Mouse (Mus musculus): ENCODE data around the gene Trim54. TPM values are rescaled to one million over a fixed set of nuclear protein-coding genes. Genes with fewer than 3 reads are reported as not detected.

Gene Trim54
- polyA plus RNA-seq (2015; fragmentation: Nextera tagmentation; extraction: Ambion mirVana) = not detected in 2 replicates

DNA sequence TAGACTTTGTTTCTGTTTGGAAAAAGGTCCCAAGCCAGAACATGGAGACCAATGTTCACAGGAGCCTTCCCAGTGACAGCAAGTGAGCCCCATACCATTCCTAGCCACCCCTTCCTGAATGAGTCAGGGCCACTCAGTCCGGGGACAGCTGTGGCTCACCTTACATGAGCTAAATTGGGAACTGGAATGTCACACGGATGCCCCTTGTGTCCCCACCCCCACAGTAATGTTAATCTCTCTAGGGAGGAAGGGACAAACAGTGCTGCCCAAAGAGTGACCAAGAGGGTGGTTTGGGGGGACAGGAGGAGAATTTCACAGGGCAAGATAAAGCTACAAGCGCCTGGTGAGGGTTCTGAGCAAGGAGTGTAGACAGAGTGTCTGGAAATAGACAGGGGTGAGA lies at the start of gene Trim54:
Gene Trim54 (plus strand): TSS at position 359 of the 400 bp plus-strand sequence.
- no peak within 1 kb of the TSS for H3K4me3 ChIP-seq (replicated peaks)
- ATAC-seq = no peak
- H3K4me1 ChIP-seq (replicated peaks) = no peaks in the 10 kb centered on the region
- no peak within 1 kb of the TSS for H3K27ac ChIP-seq
- no peak within 1 kb of the TSS for H3K4me2 ChIP-seq (replicated peaks)
- H3K9ac ChIP-seq = no peak within 1 kb of the TSS
- H3K9me3 ChIP-seq = no peaks in the 10 kb centered on the region
- H3K36me3 ChIP-seq = no peaks in the 10 kb centered on the region
- peaks cover 9% of the 10 kb centered on the region for H3K27me3 ChIP-seq (replicated peaks)
- WGBS = 29% methylated on average over 3 of the region's 3 CpGs

DNA sequence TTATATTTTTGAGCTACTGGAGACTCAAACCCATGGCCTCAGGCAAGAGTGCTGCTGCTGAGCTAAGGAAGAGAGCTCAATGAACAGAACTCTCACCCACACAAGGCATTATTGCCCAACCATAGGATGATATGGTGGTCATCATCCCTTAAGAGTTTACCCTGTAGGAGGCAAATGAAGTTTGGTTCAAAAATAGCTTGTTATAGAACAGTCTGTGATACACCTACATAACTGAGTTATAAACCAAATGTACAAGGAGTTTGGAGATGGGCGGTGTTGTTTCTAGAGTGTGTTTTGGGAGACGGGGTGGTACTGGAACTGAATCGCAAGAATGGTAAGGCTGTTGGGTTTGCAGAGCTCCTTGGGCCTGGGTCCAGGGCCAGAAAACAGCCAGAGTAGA lies 46.7 kb upstream of the Trim54 start:
- no peak overlapping the region for H3K4me2 ChIP-seq (replicated peaks)
- no peaks in the 10 kb centered on the region for H3K4me1 ChIP-seq (replicated peaks)
- no peak overlapping the region for H3K4me3 ChIP-seq (replicated peaks)
- no peaks in the 10 kb centered on the region for H3K27me3 ChIP-seq (replicated peaks)
- peaks cover 65% of the 10 kb centered on the region for H3K36me3 ChIP-seq
- H3K9me3 ChIP-seq = no peaks in the 10 kb centered on the region
- ATAC-seq = no peak
- H3K27ac ChIP-seq = no peak overlapping the region
- WGBS = 99% methylated on average over 3 of the region's 3 CpGs
- H3K9ac ChIP-seq = no peak overlapping the region

GRCm38 (mm10) chr5:31071059-31071458 lies 45.5 kb upstream of the Trim54 start:
- Histone ChIP-seq H3K4me1 (replicated peaks) (no peaks in the 10 kb centered on the region), H3K9ac (no peak overlapping the region), H3K4me2 (replicated peaks) (no peak overlapping the region), H3K36me3 (peaks cover 75% of the 10 kb centered on the region), H3K27me3 (replicated peaks) (no peaks in the 10 kb centered on the region), H3K4me3 (replicated peaks) (no peak overlapping the region), H3K27ac (no peak overlapping the region), H3K9me3 (no peaks in the 10 kb centered on the region)
- 79% methylated on average over 2 of the region's 2 CpGs for WGBS
- no peak for ATAC-seq

DNA sequence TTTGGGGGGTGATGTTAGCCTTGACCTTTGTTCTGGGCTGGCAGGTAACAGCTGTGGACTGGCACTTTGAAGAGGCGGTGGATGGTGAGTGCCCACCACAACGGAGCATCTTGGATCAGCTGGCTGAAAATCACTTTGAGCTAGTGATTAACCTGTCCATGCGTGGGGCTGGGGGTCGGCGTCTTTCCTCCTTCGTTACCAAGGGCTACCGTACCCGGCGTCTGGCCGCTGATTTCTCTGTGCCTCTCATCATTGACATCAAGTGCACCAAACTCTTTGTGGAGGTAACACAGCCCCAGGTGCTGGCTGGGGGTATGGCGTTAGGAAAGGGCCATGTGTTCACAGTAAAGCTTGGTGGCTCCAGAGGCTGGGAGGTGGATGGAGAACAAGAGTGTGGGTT lies 44.7 kb upstream of the Trim54 start:
- Histone ChIP-seq H3K4me1 (replicated peaks) (no peaks in the 10 kb centered on the region), H3K9ac (no peak overlapping the region), H3K36me3 (peaks cover 74% of the 10 kb centered on the region), H3K27me3 (replicated peaks) (no peaks in the 10 kb centered on the region), H3K4me3 (replicated peaks) (no peak overlapping the region), H3K27ac (no peak overlapping the region), H3K4me2 (replicated peaks) (no peak overlapping the region), H3K9me3 (no peaks in the 10 kb centered on the region)
- no peak for ATAC-seq
- 90% methylated on average over 11 of the region's 11 CpGs for WGBS

DNA sequence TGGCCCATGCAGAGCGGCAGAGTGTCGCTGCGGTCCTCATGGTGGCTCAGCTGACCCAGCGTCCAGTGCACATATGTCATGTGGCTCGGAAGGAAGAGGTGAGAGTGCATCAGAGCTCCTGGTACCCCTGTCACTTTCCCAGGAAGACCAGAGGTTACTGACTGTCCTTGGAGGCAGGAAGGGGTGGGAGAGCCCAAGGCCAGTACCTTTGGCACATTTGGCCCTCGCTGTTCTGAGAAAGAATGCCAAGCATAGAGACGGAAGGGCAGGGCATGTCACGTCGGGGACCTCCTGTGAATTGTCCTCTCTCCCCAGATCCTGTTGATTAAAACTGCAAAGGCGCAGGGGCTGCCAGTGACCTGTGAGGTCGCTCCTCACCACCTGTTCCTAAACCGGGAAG lies 43.3 kb upstream of the Trim54 start:
- Histone ChIP-seq H3K9me3 (no peaks in the 10 kb centered on the region), H3K27me3 (replicated peaks) (no peaks in the 10 kb centered on the region), H3K9ac (no peak overlapping the region), H3K36me3 (peaks cover 79% of the 10 kb centered on the region), H3K4me3 (replicated peaks) (no peak overlapping the region), H3K4me1 (replicated peaks) (no peaks in the 10 kb centered on the region), H3K27ac (no peak overlapping the region), H3K4me2 (replicated peaks) (no peak overlapping the region)
- ATAC-seq = no peak
- WGBS = 91% methylated on average over 12 of the region's 12 CpGs

GRCm38 (mm10) chr5:31076346-31076745 lies 40.2 kb upstream of the Trim54 start:
- Histone ChIP-seq H3K9me3 (no peaks in the 10 kb centered on the region), H3K4me1 (replicated peaks) (no peaks in the 10 kb centered on the region; the same call in 1 of the 2 replicates), H3K36me3 (peaks cover 57% of the 10 kb centered on the region), H3K27me3 (replicated peaks) (no peaks in the 10 kb centered on the region), H3K4me3 (replicated peaks) (no peak overlapping the region), H3K4me2 (replicated peaks) (no peak overlapping the region), H3K27ac (no peak overlapping the region), H3K9ac (no peak overlapping the region)
- ATAC-seq = no peak
- WGBS = 88% methylated on average over 13 of the region's 13 CpGs

- H3K27ac ChIP-seq = no peak overlapping the region
- 73% methylated on average over 13 of the region's 13 CpGs for WGBS
- H3K9ac ChIP-seq = no peak overlapping the region
- no peaks in the 10 kb centered on the region; the same call in 1 of the 2 replicates for H3K4me1 ChIP-seq (replicated peaks)
- no peak overlapping the region for H3K4me2 ChIP-seq (replicated peaks)
- H3K9me3 ChIP-seq = no peaks in the 10 kb centered on the region
- H3K4me3 ChIP-seq (replicated peaks) = no peak overlapping the region
- ATAC-seq = no peak
- H3K27me3 ChIP-seq (replicated peaks) = 0 out of 2 replicates have a peak, but pooled peaks cover 3% of the 10 kb centered on the region
- peaks cover 23% of the 10 kb centered on the region for H3K36me3 ChIP-seq
These were observed 36.3 kb upstream of the Trim54 start for GRCm38 (mm10) chr5:31080059-31080794.

DNA sequence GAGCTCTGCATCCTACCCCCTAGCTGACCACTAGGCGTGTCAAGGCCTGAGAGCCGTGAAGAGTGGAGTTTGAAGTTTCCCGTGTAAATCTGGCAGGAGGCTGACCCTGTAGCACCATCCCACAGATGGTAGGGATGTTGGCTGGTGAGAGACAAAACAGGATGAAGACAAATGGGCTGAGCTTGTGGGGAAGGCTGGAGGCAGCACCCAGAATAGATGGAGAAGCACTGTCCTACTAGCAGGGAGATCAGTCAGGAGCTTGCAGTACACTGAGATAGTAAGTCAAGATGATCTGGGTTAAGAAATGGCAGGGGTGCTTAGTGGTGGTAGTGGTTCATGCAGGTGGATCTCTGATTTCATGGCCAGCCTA lies 35.7 kb upstream of the Trim54 start:
- 61% methylated on average over 3 of the region's 3 CpGs for WGBS
- no peak overlapping the region for H3K4me3 ChIP-seq (replicated peaks)
- H3K36me3 ChIP-seq = peaks cover 20% of the 10 kb centered on the region
- no peak for ATAC-seq
- H3K4me1 ChIP-seq (replicated peaks) = no peaks in the 10 kb centered on the region; the same call in 1 of the 2 replicates
- no peak overlapping the region for H3K9ac ChIP-seq
- no peaks in the 10 kb centered on the region for H3K9me3 ChIP-seq
- no peak overlapping the region for H3K27ac ChIP-seq
- H3K27me3 ChIP-seq (replicated peaks) = 0 out of 2 replicates have a peak, but pooled peaks cover 3% of the 10 kb centered on the region
- no peak overlapping the region for H3K4me2 ChIP-seq (replicated peaks)

GRCm38 (mm10) chr5:31081386-31081785 lies 35.1 kb upstream of the Trim54 start:
- Histone ChIP-seq H3K4me1 (replicated peaks) (no peaks in the 10 kb centered on the region; the same call in 1 of the 2 replicates), H3K9me3 (no peaks in the 10 kb centered on the region), H3K36me3 (peaks cover 16% of the 10 kb centered on the region), H3K9ac (no peak overlapping the region), H3K27ac (no peak overlapping the region), H3K27me3 (replicated peaks) (0 out of 2 replicates have a peak, but pooled peaks cover 3% of the 10 kb centered on the region), H3K4me2 (replicated peaks) (no peak overlapping the region), H3K4me3 (replicated peaks) (no peak overlapping the region)
- 84% methylated on average over 3 of the region's 3 CpGs for WGBS
- no peak for ATAC-seq

DNA sequence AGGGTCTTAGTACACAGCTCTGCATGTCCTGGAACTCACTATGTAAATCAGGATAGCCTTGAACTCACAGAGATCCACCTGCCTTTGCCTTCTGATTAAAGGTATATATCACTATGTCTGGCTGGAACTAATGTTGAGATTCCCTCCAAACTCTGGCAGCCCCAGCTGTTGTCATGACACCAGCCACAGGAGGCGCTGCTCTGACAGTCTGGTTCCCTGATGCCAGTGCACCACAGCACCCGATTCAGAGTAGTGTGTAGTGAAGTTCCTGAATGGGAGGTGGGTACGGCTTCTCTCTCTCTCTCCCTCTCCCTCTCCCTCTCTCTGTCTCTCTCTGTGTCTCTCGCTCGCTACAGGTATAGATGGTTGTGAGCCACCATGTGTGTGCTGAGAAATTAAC lies 34.2 kb upstream of the Trim54 start:
- H3K36me3 ChIP-seq = peaks cover 12% of the 10 kb centered on the region; the same call in 1 of the 2 replicates
- H3K27ac ChIP-seq = no peak overlapping the region
- H3K4me3 ChIP-seq (replicated peaks) = no peak overlapping the region
- H3K9me3 ChIP-seq = no peaks in the 10 kb centered on the region
- no peak for ATAC-seq
- H3K4me2 ChIP-seq (replicated peaks) = no peak overlapping the region
- H3K9ac ChIP-seq = no peak overlapping the region
- H3K27me3 ChIP-seq (replicated peaks) = 0 out of 2 replicates have a peak, but pooled peaks cover 3% of the 10 kb centered on the region
- H3K4me1 ChIP-seq (replicated peaks) = no peaks in the 10 kb centered on the region; the same call in 1 of the 2 replicates
- WGBS = 19% methylated on average over 5 of the region's 5 CpGs

DNA sequence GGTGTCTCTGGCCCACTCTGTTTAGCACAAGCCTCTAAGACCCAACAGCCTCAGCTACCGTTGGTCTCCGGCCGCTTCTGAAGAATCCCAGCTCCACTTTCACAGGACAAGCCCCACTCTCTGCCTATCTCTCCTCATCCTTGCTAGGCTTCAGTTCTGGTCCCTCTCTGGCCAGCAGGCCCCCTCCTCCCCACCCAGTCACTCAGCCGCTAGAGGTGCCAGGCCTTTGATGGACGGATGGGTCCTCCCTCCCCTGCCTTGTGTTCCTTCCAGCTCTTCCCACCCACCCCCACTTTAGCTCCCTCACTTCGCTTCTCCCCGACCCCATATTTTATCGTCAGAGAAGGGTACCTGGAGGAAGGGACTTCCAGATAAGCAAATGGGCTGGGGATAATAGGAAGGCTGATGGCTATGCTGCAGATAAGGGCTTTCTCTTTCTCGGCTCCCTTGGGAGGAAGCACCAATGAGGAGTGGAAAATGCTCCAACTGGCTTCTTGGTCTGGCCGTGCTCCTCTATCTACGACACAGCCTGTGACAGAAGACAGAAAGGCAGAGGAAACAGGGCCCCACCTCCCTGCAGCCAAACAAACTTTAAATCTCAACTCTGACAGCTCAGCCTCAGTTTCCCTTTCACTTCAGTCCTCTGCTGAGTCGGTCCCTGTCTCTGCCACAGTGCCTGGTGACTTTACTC lies 33.4 kb upstream of the Trim54 start:
- no peaks in the 10 kb centered on the region; the same call in 1 of the 2 replicates for H3K4me1 ChIP-seq (replicated peaks)
- H3K27me3 ChIP-seq (replicated peaks) = peaks cover 7% of the 10 kb centered on the region; the same call in 1 of the 2 replicates
- H3K27ac ChIP-seq = no peak overlapping the region
- no peak overlapping the region for H3K9ac ChIP-seq
- H3K4me3 ChIP-seq (replicated peaks) = no peak overlapping the region
- no peak for ATAC-seq
- H3K4me2 ChIP-seq (replicated peaks) = no peak overlapping the region; the same call in 1 of the 2 replicates
- H3K9me3 ChIP-seq = no peaks in the 10 kb centered on the region
- 23% methylated on average over 12 of the region's 12 CpGs for WGBS
- 0 out of 2 replicates have a peak, but pooled peaks cover 4% of the 10 kb centered on the region for H3K36me3 ChIP-seq

- no peak for ATAC-seq
- Histone ChIP-seq H3K4me3 (replicated peaks) (no peak overlapping the region), H3K9ac (no peak overlapping the region), H3K27me3 (replicated peaks) (peaks cover 15% of the 10 kb centered on the region), H3K4me2 (replicated peaks) (no peak overlapping the region), H3K4me1 (replicated peaks) (no peaks in the 10 kb centered on the region; the same call in 1 of the 2 replicates), H3K27ac (no peak overlapping the region), H3K9me3 (no peaks in the 10 kb centered on the region), H3K36me3 (0 out of 2 replicates have a peak, but pooled peaks cover 3% of the 10 kb centered on the region)
- WGBS = 26% methylated on average over 8 of the region's 8 CpGs
These were observed 32.6 kb upstream of the Trim54 start for GRCm38 (mm10) chr5:31083949-31084348.

All from intestine, embryonic 15.5 days (tissue).